Mouse (Mus musculus): ENCODE measurements around the gene Rnf114. TPM values are rescaled to one million over a fixed set of nuclear protein-coding genes. Genes with fewer than 3 reads are reported as not detected.

The Rnf114 gene
- polyA plus RNA-seq (2012; rRNA removed) (83.6 and 102 TPM in 2 replicates), polyA plus RNA-seq (2014; fragmentation: Nextera tagmentation; extraction: Ambion mirVana) (78.1 and 81.9 TPM in 2 replicates)

- DNase-seq (ENCODE audit: low spot score) (no peak), ATAC-seq (ENCODE audit: low FRiP score, low read depth) (peak; percentile 20)
- no peak for TF ChIP-seq POLR2A (IDR thresholded peaks at IDR 0.05; ENCODE audit: borderline replicate concordance, extremely low read depth, insufficient read depth, insufficient read length)
These were observed at the start of gene Rnf114 for GRCm38 (mm10) chr2:167491757-167492708. Gene Rnf114 (plus strand): TSS chr2:167492645.

DNA sequence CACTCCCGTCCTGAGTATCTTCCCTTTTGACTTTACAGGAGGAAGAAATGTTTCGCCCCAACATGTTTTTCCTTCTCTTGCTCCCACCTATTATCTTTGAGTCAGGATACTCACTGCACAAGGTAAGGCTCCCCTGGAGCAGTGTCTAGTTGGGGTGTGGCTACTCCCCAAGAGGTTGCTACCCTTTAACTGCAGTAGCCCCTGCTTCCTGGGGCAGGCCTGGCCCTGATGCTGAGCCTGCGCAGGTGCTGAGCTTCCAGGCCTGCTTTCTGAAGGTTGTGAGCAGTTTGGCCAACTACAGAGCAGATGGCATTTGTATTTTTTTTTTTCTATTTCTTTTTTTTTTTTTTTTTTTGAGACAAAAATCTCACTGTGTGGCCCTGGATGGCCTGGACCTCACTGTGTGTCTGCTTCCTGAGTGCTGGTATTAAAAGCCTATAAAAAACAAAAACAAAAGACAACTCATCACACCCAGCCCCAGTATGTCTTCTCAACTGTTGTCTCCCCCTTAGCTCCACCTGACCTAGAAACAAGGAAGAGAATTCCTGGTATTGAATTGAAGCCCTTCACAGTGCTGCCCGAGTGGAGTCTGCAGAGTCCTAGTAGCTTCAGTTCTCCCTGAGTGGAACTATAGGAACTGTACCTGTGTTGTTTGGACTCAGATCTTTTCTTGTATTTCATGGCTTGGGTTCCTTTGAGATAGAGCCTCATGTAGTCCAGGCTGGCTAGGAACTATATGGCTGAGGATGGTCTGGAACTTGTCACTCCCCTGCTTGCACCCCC lies 48.8 kb upstream of the Rnf114 start:
- peaks cover 74% of the 10 kb centered on the region for H3K36me3 ChIP-seq (ENCODE audit: control insufficient read depth, insufficient read depth, low read length)
- no peak overlapping the region for H3K4me3 ChIP-seq (replicated peaks; ENCODE audit: low read length)
- DNase-seq (ENCODE audit: low spot score) (no peak), ATAC-seq (ENCODE audit: low FRiP score, low read depth) (no peak)
- H3K27ac ChIP-seq (replicated peaks; ENCODE audit: low read depth, low read length): no peak overlapping the region
- WGBS: 91% methylated on average over 4 of the region's 4 CpGs
- no peak overlapping the region for H3K4me2 ChIP-seq (replicated peaks; ENCODE audit: low read depth, low read length, severe bottlenecking)
- no peak for TF ChIP-seq POLR2A (IDR thresholded peaks at IDR 0.05; ENCODE audit: borderline replicate concordance, extremely low read depth, insufficient read depth, insufficient read length)
- H3K9ac ChIP-seq (ENCODE audit: low read depth, low read length, severe bottlenecking): no peak overlapping the region
- H3K9me3 ChIP-seq (ENCODE audit: control insufficient read depth, low read length): no peaks in the 10 kb centered on the region
- no peaks in the 10 kb centered on the region; the same call in 1 of the 2 replicates for H3K4me1 ChIP-seq (ENCODE audit: control insufficient read depth, insufficient read depth, low read length)
- H3K27me3 ChIP-seq (ENCODE audit: control insufficient read depth, insufficient read depth, low read length): no peaks in the 10 kb centered on the region

More at GRCm38 (mm10) chr2:167491757-167492708, at the start of gene Rnf114:
- H3K4me2 ChIP-seq (replicated peaks; ENCODE audit: low read depth, low read length, severe bottlenecking): peak within 1 kb of the TSS; percentile 91
- WGBS: 4% methylated on average over 35 of the region's 52 CpGs
- H3K4me1 ChIP-seq (ENCODE audit: control insufficient read depth, insufficient read depth, low read length): peaks cover 13% of the 10 kb centered on the region
- no peaks in the 10 kb centered on the region for H3K9me3 ChIP-seq (ENCODE audit: control insufficient read depth, low read length)
- H3K4me3 ChIP-seq (replicated peaks; ENCODE audit: low read length): peak within 1 kb of the TSS; percentile 100
- peak within 1 kb of the TSS; percentile 95 for H3K27ac ChIP-seq (replicated peaks; ENCODE audit: low read depth, low read length)
- H3K36me3 ChIP-seq (ENCODE audit: control insufficient read depth, insufficient read depth, low read length): peaks cover 4% of the 10 kb centered on the region; the same call in 1 of the 2 replicates
- H3K27me3 ChIP-seq (ENCODE audit: control insufficient read depth, insufficient read depth, low read length): no peaks in the 10 kb centered on the region
- H3K9ac ChIP-seq (ENCODE audit: low read depth, low read length, severe bottlenecking): peak within 1 kb of the TSS; percentile 88

DNA sequence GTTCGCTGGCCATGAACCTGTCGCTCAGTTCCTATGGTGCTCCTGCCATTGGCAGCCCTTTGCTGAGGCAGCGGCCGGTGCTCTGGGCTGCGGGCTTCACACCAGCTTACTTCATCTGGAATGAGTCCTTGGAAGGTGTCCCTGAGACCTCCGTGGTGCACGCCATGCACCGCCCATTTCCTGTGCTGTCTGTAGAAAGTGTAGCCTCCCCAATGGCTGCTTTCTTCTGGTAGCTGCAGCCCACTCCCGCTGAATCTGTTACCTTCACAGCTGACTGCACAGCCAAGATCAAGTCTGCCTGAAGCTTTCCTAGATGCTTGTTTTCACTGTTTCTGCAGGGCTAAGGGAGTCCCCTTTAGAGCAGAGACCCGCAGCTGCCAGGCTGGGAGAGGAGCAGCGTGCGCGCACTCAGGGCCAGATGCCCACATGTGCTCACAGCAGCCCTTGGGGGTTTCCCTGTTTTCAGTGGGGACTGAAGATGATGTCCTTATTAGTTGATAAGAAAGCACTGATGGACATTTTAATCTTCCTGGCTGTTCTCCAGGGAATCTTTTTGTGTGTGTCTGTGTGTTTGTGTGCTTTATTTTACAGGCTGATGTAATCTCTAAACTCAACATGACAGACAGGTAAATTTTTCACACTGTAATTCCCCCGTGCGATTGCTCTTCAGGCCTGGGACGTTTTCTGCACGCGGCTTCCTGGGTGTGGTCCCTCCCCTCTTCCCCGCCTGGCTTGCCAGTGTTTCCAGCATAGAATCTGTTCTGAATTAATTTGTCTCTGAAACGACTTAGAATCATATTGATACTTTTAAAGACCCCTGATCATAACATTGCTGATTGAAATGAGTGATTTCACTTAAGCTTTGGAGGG lies 46.3 kb upstream of the Rnf114 start:
- no peak for TF ChIP-seq POLR2A (IDR thresholded peaks at IDR 0.05; ENCODE audit: borderline replicate concordance, extremely low read depth, insufficient read depth, insufficient read length)
- ATAC-seq (ENCODE audit: low FRiP score, low read depth): no peak
- no peak overlapping the region for H3K4me3 ChIP-seq (replicated peaks; ENCODE audit: low read length)
- H3K9me3 ChIP-seq (ENCODE audit: control insufficient read depth, low read length): no peaks in the 10 kb centered on the region
- H3K27me3 ChIP-seq (ENCODE audit: control insufficient read depth, insufficient read depth, low read length): no peaks in the 10 kb centered on the region
- H3K36me3 ChIP-seq (ENCODE audit: control insufficient read depth, insufficient read depth, low read length): peaks cover 75% of the 10 kb centered on the region
- DNase-seq (ENCODE audit: low spot score): peak; percentile 17
- 76% methylated on average over 20 of the region's 20 CpGs for WGBS
- no peaks in the 10 kb centered on the region; the same call in 1 of the 2 replicates for H3K4me1 ChIP-seq (ENCODE audit: control insufficient read depth, insufficient read depth, low read length)
- H3K4me2 ChIP-seq (replicated peaks; ENCODE audit: low read depth, low read length, severe bottlenecking): no peak overlapping the region
- H3K9ac ChIP-seq (ENCODE audit: low read depth, low read length, severe bottlenecking): no peak overlapping the region
- H3K27ac ChIP-seq (replicated peaks; ENCODE audit: low read depth, low read length): no peak overlapping the region

- H3K4me2 ChIP-seq (replicated peaks; ENCODE audit: low read depth, low read length, severe bottlenecking): no peak overlapping the region
- H3K9me3 ChIP-seq (ENCODE audit: control insufficient read depth, low read length): no peaks in the 10 kb centered on the region
- no peak overlapping the region for H3K9ac ChIP-seq (ENCODE audit: low read depth, low read length, severe bottlenecking)
- H3K4me3 ChIP-seq (replicated peaks; ENCODE audit: low read length): no peak overlapping the region
- WGBS: 89% methylated on average over 7 of the region's 7 CpGs
- H3K4me1 ChIP-seq (ENCODE audit: control insufficient read depth, insufficient read depth, low read length): no peaks in the 10 kb centered on the region; the same call in 1 of the 2 replicates
- DNase-seq (ENCODE audit: low spot score): no peak
- no peak for TF ChIP-seq POLR2A (IDR thresholded peaks at IDR 0.05; ENCODE audit: borderline replicate concordance, extremely low read depth, insufficient read depth, insufficient read length)
- peaks cover 75% of the 10 kb centered on the region for H3K36me3 ChIP-seq (ENCODE audit: control insufficient read depth, insufficient read depth, low read length)
- no peaks in the 10 kb centered on the region for H3K27me3 ChIP-seq (ENCODE audit: control insufficient read depth, insufficient read depth, low read length)
- ATAC-seq (ENCODE audit: low FRiP score, low read depth): no peak
- H3K27ac ChIP-seq (replicated peaks; ENCODE audit: low read depth, low read length): no peak overlapping the region
These were observed 45.2 kb upstream of the Rnf114 start for GRCm38 (mm10) chr2:167447207-167447606.

Measured in limb, embryonic 14.5 days (tissue).